Mouse (Mus musculus) forebrain, embryonic 16.5 days (tissue): ENCODE measurements at regions not wholly inside any gene's neighbourhood (a gene's known extent, or its start where the extent isn't known, plus 50 kb on each side); places are given as distances from the start of the nearest gene placed in this dataset.
A peak's percentile ranks its signal among the peaks of the same experiment; 100 is the strongest.

Experiments used
- ATAC-seq: fragments of 200-750 bp; cut with Nextera tagmentation; 2 replicates; pipeline ENCODE4 v1.8.0; 2017; ENCODE audit warnings: mild to moderate bottlenecking, moderate library complexity
- H3K27ac ChIP-seq: fragments of 300-500 bp; sonication (generic); 2 replicates; pipeline ENCODE4 v1.5.1; 2014; ENCODE audit warnings: low read length, control low read depth
- H3K27me3 ChIP-seq: fragments of 300-500 bp; sonication (generic); replicated peaks from 2 replicates; pipeline ENCODE4 v1.6.1; 2014; ENCODE audit warnings: low read length; ENCODE audit not compliant: control insufficient read depth, insufficient read depth
- H3K36me3 ChIP-seq: fragments of 300-500 bp; sonication (generic); 2 replicates; pipeline ENCODE4 v1.6.1; 2014; ENCODE audit not compliant: control insufficient read depth, insufficient read depth
- H3K4me1 ChIP-seq: fragments of 300-500 bp; sonication (generic); replicated peaks from 2 replicates; pipeline ENCODE4 v1.6.1; 2014; ENCODE audit warnings: low read length; ENCODE audit not compliant: control insufficient read depth, insufficient read depth
- H3K4me2 ChIP-seq: fragments of 300-500 bp; sonication (generic); 2 replicates; pipeline ENCODE4 v1.6.1; 2014; ENCODE audit warnings: mild to moderate bottlenecking, low read length, control low read depth
- H3K4me3 ChIP-seq: fragments of 300-500 bp; sonication (generic); replicated peaks from 2 replicates; pipeline ENCODE4 v1.5.1; 2014; ENCODE audit warnings: mild to moderate bottlenecking, low read length, control low read depth
- H3K9ac ChIP-seq: fragments of 300-500 bp; sonication (generic); replicated peaks from 2 replicates; pipeline ENCODE4 v1.6.1; 2014; ENCODE audit warnings: low read depth, low read length, control low read depth
- H3K9me3 ChIP-seq: fragments of 300-500 bp; sonication (generic); 2 replicates; pipeline ENCODE4 v1.6.1; 2016; ENCODE audit warnings: low read length; ENCODE audit not compliant: control insufficient read depth
- WGBS: fragments of 180-500 bp; shearing (Covaris S2); extraction: QIAGEN DNeasy Blood & Tissue Kit; methylation state at CpG from one replicate; pipeline ENCODE4 v1.1.7; 2014; 5-methylcytosine and 5-hydroxymethylcytosine counted together

- 85% methylated on average over 2 of the region's 2 CpGs for WGBS
- Histone ChIP-seq H3K27me3 (no peaks in the 10 kb centered on the region), H3K36me3 (no peaks in the 10 kb centered on the region), H3K4me2 (no peak overlapping the region), H3K4me3 (no peak overlapping the region), H3K27ac (no peak overlapping the region), H3K9ac (no peak overlapping the region), H3K9me3 (no peaks in the 10 kb centered on the region), H3K4me1 (no peaks in the 10 kb centered on the region)
- ATAC-seq = no peak
Measured at GRCm38 (mm10) chr1:81755694-81756093, 477.2 kb upstream of the Gm9747 start.

- no peak for ATAC-seq
- Histone ChIP-seq H3K9me3 (0 out of 2 replicates have a peak, but pooled peaks cover 2% of the 10 kb centered on the region), H3K4me2 (no peak overlapping the region), H3K4me3 (no peak overlapping the region), H3K36me3 (no peaks in the 10 kb centered on the region), H3K27ac (no peak overlapping the region), H3K9ac (no peak overlapping the region), H3K27me3 (no peaks in the 10 kb centered on the region), H3K4me1 (no peaks in the 10 kb centered on the region)
- WGBS = 89% methylated on average over 2 of the region's 2 CpGs
Measured at GRCm38 (mm10) chr1:81759919-81760318, 473.0 kb upstream of the Gm9747 start.

- H3K36me3 ChIP-seq = no peaks in the 10 kb centered on the region
- H3K9me3 ChIP-seq = no peaks in the 10 kb centered on the region
- 82% methylated on average over 3 of the region's 3 CpGs for WGBS
- H3K4me2 ChIP-seq = no peak overlapping the region
- no peak overlapping the region for H3K9ac ChIP-seq
- H3K27ac ChIP-seq = no peak overlapping the region
- H3K4me1 ChIP-seq = no peaks in the 10 kb centered on the region
- no peaks in the 10 kb centered on the region for H3K27me3 ChIP-seq
- 0 out of 2 replicates have a peak, but pooled peaks have one; percentile 43 for ATAC-seq
- no peak overlapping the region for H3K4me3 ChIP-seq
Measured at GRCm38 (mm10) chr1:81771704-81772103, 461.2 kb upstream of the Gm9747 start.

GRCm38 (mm10) chr1:81780583-81780982 lies 452.3 kb upstream of the Gm9747 start:
- Histone ChIP-seq H3K9me3 (no peaks in the 10 kb centered on the region), H3K27me3 (no peaks in the 10 kb centered on the region), H3K9ac (no peak overlapping the region), H3K4me3 (no peak overlapping the region), H3K4me2 (no peak overlapping the region), H3K36me3 (no peaks in the 10 kb centered on the region), H3K4me1 (no peaks in the 10 kb centered on the region), H3K27ac (no peak overlapping the region)
- no peak for ATAC-seq

- H3K9ac ChIP-seq = no peak overlapping the region
- 64% methylated on average over 1 of the region's 1 CpGs for WGBS
- no peak overlapping the region for H3K4me3 ChIP-seq
- H3K27me3 ChIP-seq = no peaks in the 10 kb centered on the region
- no peak overlapping the region for H3K4me2 ChIP-seq
- no peaks in the 10 kb centered on the region for H3K9me3 ChIP-seq
- H3K36me3 ChIP-seq = no peaks in the 10 kb centered on the region
- H3K27ac ChIP-seq = no peak overlapping the region
- ATAC-seq = no peak
- no peaks in the 10 kb centered on the region for H3K4me1 ChIP-seq
Measured at GRCm38 (mm10) chr1:81784305-81784704, 448.6 kb upstream of the Gm9747 start.

GRCm38 (mm10) chr1:81794771-81795170 lies 438.1 kb upstream of the Gm9747 start:
- ATAC-seq = no peak
- no peak overlapping the region for H3K9ac ChIP-seq
- H3K27me3 ChIP-seq = no peaks in the 10 kb centered on the region
- H3K36me3 ChIP-seq = no peaks in the 10 kb centered on the region
- no peaks in the 10 kb centered on the region for H3K9me3 ChIP-seq
- H3K4me1 ChIP-seq = no peaks in the 10 kb centered on the region
- H3K27ac ChIP-seq = no peak overlapping the region
- 84% methylated on average over 2 of the region's 2 CpGs for WGBS
- no peak overlapping the region for H3K4me2 ChIP-seq
- no peak overlapping the region for H3K4me3 ChIP-seq

- Histone ChIP-seq H3K27ac (no peak overlapping the region), H3K4me3 (no peak overlapping the region), H3K36me3 (no peaks in the 10 kb centered on the region), H3K9ac (no peak overlapping the region), H3K9me3 (no peaks in the 10 kb centered on the region), H3K4me1 (no peaks in the 10 kb centered on the region), H3K27me3 (no peaks in the 10 kb centered on the region), H3K4me2 (no peak overlapping the region)
- WGBS = 75% methylated on average over 1 of the region's 1 CpGs
- ATAC-seq = no peak
Measured at GRCm38 (mm10) chr1:81795399-81795798, 437.5 kb upstream of the Gm9747 start.

GRCm38 (mm10) chr1:81811591-81811990 lies 421.3 kb upstream of the Gm9747 start:
- H3K4me3 ChIP-seq = no peak overlapping the region
- H3K27ac ChIP-seq = no peak overlapping the region
- no peaks in the 10 kb centered on the region for H3K4me1 ChIP-seq
- no peaks in the 10 kb centered on the region for H3K9me3 ChIP-seq
- H3K36me3 ChIP-seq = no peaks in the 10 kb centered on the region
- no peak overlapping the region for H3K9ac ChIP-seq
- H3K4me2 ChIP-seq = no peak overlapping the region
- no peak for ATAC-seq
- H3K27me3 ChIP-seq = no peaks in the 10 kb centered on the region

GRCm38 (mm10) chr1:81818884-81819283 lies 414.0 kb upstream of the Gm9747 start:
- no peak overlapping the region for H3K4me3 ChIP-seq
- no peaks in the 10 kb centered on the region for H3K36me3 ChIP-seq
- no peak overlapping the region for H3K9ac ChIP-seq
- no peak for ATAC-seq
- H3K27me3 ChIP-seq = no peaks in the 10 kb centered on the region
- H3K4me2 ChIP-seq = no peak overlapping the region
- no peak overlapping the region for H3K27ac ChIP-seq
- no peaks in the 10 kb centered on the region for H3K9me3 ChIP-seq
- no peaks in the 10 kb centered on the region for H3K4me1 ChIP-seq

- no peak for ATAC-seq
- no peaks in the 10 kb centered on the region for H3K36me3 ChIP-seq
- no peak overlapping the region for H3K4me3 ChIP-seq
- no peak overlapping the region for H3K27ac ChIP-seq
- no peaks in the 10 kb centered on the region for H3K27me3 ChIP-seq
- no peaks in the 10 kb centered on the region for H3K9me3 ChIP-seq
- H3K9ac ChIP-seq = no peak overlapping the region
- no peaks in the 10 kb centered on the region; the same call in 1 of the 2 replicates for H3K4me1 ChIP-seq
- no peak overlapping the region for H3K4me2 ChIP-seq
- 92% methylated on average over 3 of the region's 3 CpGs for WGBS
Measured at GRCm38 (mm10) chr1:81841966-81842365, 390.9 kb upstream of the Gm9747 start.
